In the genomic region with DNA sequence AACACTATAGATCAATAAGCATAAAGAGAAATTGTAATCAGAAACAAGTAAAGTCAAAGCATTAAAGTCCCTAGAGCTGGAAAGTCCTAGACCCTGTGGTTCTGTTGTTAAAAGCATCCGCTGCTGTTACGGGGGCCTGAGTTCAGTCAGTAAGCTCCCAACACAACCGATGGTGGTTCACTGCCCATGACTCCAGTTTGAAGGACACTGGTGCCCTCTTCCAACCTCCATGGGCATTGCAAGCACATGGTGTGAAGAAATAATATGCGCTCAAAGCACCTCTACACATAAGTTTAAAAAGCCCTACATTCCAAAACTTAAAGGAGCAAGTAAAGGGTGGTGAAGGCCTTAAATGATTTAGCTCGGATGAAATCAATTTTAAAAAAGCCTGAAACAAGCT, we compare ENCODE assay signal across 9 mouse cellular contexts. TPM values are rescaled to one million over a fixed set of nuclear protein-coding genes. Genes with fewer than 3 reads are reported as not detected.
DNase-seq lines count a peak whose midpoint lies in the region; ATAC-seq and TF ChIP-seq lines count a peak whose summit lies in the region.
"Had no signal": no experiment of that assay in that cellular context is flagged by ENCODE, and none has a peak within 500 bp of the region (broad histone marks: within the 10 kb centered on the region; RNA-seq: fewer than 3 reads in every experiment).

No protein-coding gene starts in this region.

- no peak for TF ChIP-seq POLR2A in cerebellum, adult 2 months (IDR thresholded peaks at IDR 0.05; ENCODE audit: borderline replicate concordance, insufficient read depth, low read length)

- peak; percentile 35; the same call in 1 of the 2 replicates for TF ChIP-seq CTCF in cerebellum, adult 2 months (IDR thresholded peaks at IDR 0.05; ENCODE audit: borderline replicate concordance, insufficient read depth, low read depth, low read length)

- H3K4me1 ChIP-seq in cerebellum, adult 2 months (ENCODE audit: control insufficient read depth, insufficient read depth, low read length) = no peaks in the 10 kb centered on the region

- no peak overlapping the region for H3K4me3 ChIP-seq in cerebellum, adult 2 months (replicated peaks; ENCODE audit: insufficient read depth, low read depth, low read length)

- H3K27me3 ChIP-seq in cerebellum, adult 2 months (ENCODE audit: control insufficient read depth, insufficient read depth, low read length) = no peaks in the 10 kb centered on the region

- DNase-seq in cerebellum, adult 2 months = no peak
- DNase-seq in lung, adult 18-20 months = peak; percentile 22 to 38
- no peak for DNase-seq in lung, postnatal 25 days (ENCODE audit: low spot score)
- DNase-seq in induced T-regulatory cell, adult 2 months (ENCODE audit: low read depth) = peak; percentile 61
- peak; percentile 21 for DNase-seq in thymus, postnatal 0 days (ENCODE audit: low spot score)
- no peak for DNase-seq in frontal cortex, postnatal 36 days (ENCODE audit: low spot score in 2 of 2)
- DNase-seq in right cerebral cortex, postnatal 25 days = no peak
- DNase-seq: cerebellum, adult 18-20 months had no signal

- H3K27ac ChIP-seq in cerebellum, adult 2 months (ENCODE audit: insufficient read depth, low read length) = no peak overlapping the region

- 80% methylated on average over 5 of the region's 5 CpGs for WGBS in cerebellum, adult 2 months

- ATAC-seq in cerebellum, adult (ENCODE audit: insufficient number of reproducible peaks, low FRiP score, low TSS enrichment) = no peak

RNA-seq across cellular contexts. Expression of gene Nup153, which starts 24.6 kb away (rescaled TPM):
- 33.8 and 36.9 TPM in 2 replicates for polyA plus RNA-seq in cerebellum, adult 2 months (2012; rRNA removed)
- polyA plus RNA-seq in thymus, postnatal 0 days (2015; fragmentation: Nextera tagmentation; extraction: Ambion mirVana) = 19.5 and 22.2 TPM in 2 replicates

RNA-seq across cellular contexts. Expression of gene Fam8a1, which starts 33.8 kb away (rescaled TPM):
- 38.7 and 41.9 TPM in 2 replicates for polyA plus RNA-seq in cerebellum, adult 2 months (2012; rRNA removed)
- 6.4 and 9.4 TPM in 2 replicates for polyA plus RNA-seq in thymus, postnatal 0 days (2015; fragmentation: Nextera tagmentation; extraction: Ambion mirVana)

Comparison
In these comparisons a context has a peak if more than half of its experiments do, and no peak if none do; other contexts are left out.
1. DNase-seq: peak in lung, adult 18-20 months (2 of 2), induced T-regulatory cell, adult 2 months (single experiment) and thymus, postnatal 0 days (single experiment); none in cerebellum, adult 2 months (0 of 2), lung, postnatal 25 days (single experiment), frontal cortex, postnatal 36 days (0 of 2) and right cerebral cortex, postnatal 25 days (single experiment).